Mouse (Mus musculus) monocyte, adult 2 months (primary cell): Measurements from ENCODE around the gene Idi2.
A peak's percentile ranks its signal among the peaks of the same experiment; 100 is the strongest.
"Not testable (repeated sequence)": the region's sequence is repeated elsewhere in the genome, so short reads cannot be mapped to it uniquely, and the experiment has no call there.

Experiments
- DNase-seq, 2 experiments: peaks; one replicate each; pipeline ENCODE4 v3.0.0; 2022; ENCODE audit warnings: low spot score in 2 of 2, low read depth in 1 of 2

Gene Idi2

DNA sequence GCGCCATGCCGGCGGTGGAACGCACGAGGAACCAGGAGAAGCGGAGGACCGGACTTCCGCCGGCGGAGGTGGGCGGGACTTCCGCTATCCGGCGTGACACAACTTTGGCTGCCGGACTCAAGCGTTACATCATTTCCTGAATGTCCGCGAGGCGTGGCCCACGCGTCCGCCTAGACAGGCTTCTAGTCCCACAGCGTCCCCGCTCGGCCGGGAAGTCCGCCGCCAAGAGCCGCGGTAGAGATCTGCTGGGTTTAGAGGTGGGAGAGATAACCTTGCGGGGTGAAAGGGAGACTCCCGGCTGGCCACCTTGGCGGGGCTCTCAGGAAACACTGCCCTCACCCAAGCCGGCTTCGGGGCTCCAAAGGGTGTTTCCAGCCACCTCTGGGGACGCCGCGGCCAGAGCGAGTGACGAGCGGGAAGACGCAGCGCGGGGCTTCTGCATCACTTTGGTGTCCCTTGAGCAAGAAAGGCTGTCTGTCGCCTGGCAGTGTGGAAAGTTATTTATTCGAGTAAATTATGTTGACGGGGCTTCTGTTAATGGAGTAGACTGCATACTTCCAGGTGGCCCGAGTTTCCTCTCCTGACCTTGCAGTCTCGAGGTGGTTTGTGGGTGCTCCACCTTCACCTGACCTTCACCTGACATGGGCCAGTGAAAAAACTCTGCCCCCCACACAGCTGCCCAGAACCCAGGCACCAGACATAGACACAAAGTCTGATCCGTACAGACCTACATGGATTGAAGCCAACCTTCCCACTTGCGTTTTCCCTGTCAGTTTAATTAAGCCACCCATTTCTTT, 43.5 kb downstream of the Idi2 start, which contains the start of gene Gtpbp4:
Gene Gtpbp4 (minus strand): TSS at position 94 of the 797 bp plus-strand sequence.
- DNase-seq: peak; percentile 90 to 92

DNA sequence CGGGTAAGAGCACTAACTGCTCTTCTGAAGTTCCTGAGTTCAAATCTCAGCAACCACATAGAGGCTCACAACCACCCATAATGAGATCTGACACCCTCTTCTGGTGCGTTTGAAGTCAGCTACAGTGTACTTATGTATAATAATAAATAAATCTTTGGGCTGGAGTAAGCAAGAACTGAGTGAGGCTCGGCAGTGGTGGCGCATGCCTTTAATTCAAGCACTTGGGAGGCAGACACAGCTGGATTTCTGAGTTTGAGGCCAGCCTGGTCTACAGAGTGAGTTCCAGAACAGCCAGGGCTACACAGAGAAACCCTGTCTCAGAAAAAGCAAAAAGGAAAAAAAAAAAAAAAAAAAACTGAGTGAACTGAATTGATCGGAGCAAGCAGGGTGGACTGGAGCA, 44.6 kb downstream of the Idi2 start:
- not testable (repeated sequence) for DNase-seq

DNA sequence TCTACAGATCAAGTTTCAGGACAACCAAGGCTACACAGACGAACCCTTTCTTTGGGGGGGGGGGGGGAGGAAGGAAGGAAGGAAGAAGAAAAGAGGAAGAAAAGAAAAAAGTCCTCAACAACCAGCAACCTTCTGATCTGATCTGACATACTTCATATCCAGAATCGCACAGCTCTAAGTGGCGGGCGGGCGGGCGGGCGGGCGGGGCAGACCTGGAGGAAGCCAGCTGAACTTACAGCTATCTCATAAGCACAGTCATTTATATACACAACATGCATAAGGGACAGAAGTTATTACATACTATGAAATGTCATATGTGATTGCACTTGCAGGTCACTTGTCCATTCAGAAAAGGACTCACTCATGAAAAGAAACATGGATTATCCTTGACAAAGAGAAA, 46.8 kb downstream of the Idi2 start:
- no peak for DNase-seq

DNA sequence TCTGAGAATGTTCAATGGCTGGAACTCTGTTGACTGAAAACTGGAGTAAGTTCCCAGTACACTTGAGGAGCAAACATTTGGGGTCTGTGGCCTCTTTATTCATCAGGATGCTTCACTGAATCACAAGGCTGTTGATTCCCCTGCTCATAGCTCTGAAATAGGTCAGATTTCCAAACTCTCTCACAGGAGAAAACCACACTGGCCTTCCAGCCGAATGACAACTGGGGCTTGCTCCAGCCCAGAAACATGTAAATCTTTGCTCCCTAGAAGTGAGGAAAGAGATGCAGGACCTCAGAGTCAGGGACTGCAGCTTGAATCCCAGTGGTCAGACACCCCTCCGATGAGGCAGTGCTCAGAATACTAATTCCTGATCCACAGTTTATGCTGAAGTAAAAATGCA, 50.6 kb downstream of the Idi2 start:
- DNase-seq: no peak
